Mouse (Mus musculus) C2C12 (cell line): ENCODE results near the gene Emp2. TPM values are rescaled to one million over a fixed set of nuclear protein-coding genes. Genes with fewer than 3 reads are reported as not detected.

Source experiments
- H3K27me3 ChIP-seq: one replicate; pipeline ENCODE4 v1.6.1; 2011; ENCODE audit not compliant: control insufficient read depth, insufficient read depth, insufficient read length
- H3K36me3 ChIP-seq: one replicate; pipeline ENCODE4 v1.6.1; 2011; ENCODE audit not compliant: control insufficient read depth, insufficient read depth
- H3K4me3 ChIP-seq: one replicate; pipeline ENCODE4 v1.5.1; 2011; ENCODE audit warnings: mild to moderate bottlenecking, control low read depth; ENCODE audit not compliant: poor library complexity, insufficient read depth, severe bottlenecking
- H3K79me2 ChIP-seq: one replicate; pipeline ENCODE4 v1.6.1; 2011; ENCODE audit not compliant: control insufficient read depth, insufficient read depth
- H3K79me3 ChIP-seq: one replicate; pipeline ENCODE4 v1.6.1; 2011; ENCODE audit warnings: low read depth, control low read depth
- H3ac ChIP-seq: one replicate; pipeline ENCODE3; 2011; ENCODE audit warnings: low read depth; ENCODE audit not compliant: control insufficient read depth, insufficient read length
- CEBPB ChIP-seq: IDR thresholded peaks from one replicate; pipeline ENCODE4 v1.6.1; 2011; ENCODE audit warnings: low read depth, mild to moderate bottlenecking, control low read depth, moderate library complexity
- CTCF ChIP-seq: IDR thresholded peaks from one replicate; pipeline ENCODE4 v1.5.1; 2011; ENCODE audit not compliant: control insufficient read depth, insufficient read depth, insufficient read length
- FOSL1 ChIP-seq: IDR thresholded peaks from one replicate; pipeline ENCODE4 v1.8.0; 2011; ENCODE audit warnings: mild to moderate bottlenecking, low read length; ENCODE audit not compliant: poor library complexity, insufficient read depth, severe bottlenecking
- MAX ChIP-seq: IDR thresholded peaks from one replicate; pipeline ENCODE4 v1.6.1; 2011; ENCODE audit warnings: mild to moderate bottlenecking, control low read depth
- MYOD1 ChIP-seq: IDR thresholded peaks from one replicate; pipeline ENCODE4 v1.6.1; 2011; ENCODE audit warnings: low read depth; ENCODE audit not compliant: control insufficient read depth, insufficient read length
- MYOG ChIP-seq: IDR thresholded peaks from one replicate; pipeline ENCODE4 v1.6.1; 2011; ENCODE audit not compliant: control insufficient read depth, insufficient read length; ENCODE audit errors: extremely low read depth
- USF1 ChIP-seq: IDR thresholded peaks from one replicate; pipeline ENCODE4 v1.6.1; 2011; ENCODE audit warnings: low read depth, mild to moderate bottlenecking, control low read depth, moderate library complexity
- polyA plus RNA-seq: library from polyadenylated mRNA; unstranded; fragments of >200 nt; fragmentation: generic; extraction: Trizol; gene quantifications from one replicate; pipeline ENCODE4 v1.2.1, GENCODE M21; 2012; ENCODE audit warnings: missing spikeins

Gene Emp2
- polyA plus RNA-seq, 1 experiment = 41.2 TPM

DNA sequence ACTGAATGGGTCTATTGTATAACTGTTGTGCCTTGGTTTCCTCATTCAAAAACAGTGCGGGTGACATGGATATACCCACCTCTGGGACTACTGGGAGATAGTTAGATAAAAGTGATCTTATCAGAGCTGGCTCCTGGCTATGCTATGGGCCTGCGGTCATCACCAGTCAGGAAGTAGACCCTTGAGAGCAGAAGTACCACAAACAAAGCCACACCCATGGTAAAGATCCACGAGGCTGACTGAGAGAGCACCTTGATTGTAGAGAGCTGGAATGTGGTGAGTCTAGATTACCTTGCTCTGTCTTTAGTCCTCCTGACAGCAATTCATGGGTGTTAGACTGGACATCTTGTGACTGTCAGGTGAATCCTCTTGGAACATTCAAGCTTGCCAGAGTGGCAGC lies 12.4 kb downstream of the Emp2 start:
- no peaks in the 10 kb centered on the region for H3K27me3 ChIP-seq
- H3K79me2 ChIP-seq = peaks cover 16% of the 10 kb centered on the region
- H3ac ChIP-seq = no peak overlapping the region
- H3K36me3 ChIP-seq = no peaks in the 10 kb centered on the region
- no peak overlapping the region for H3K4me3 ChIP-seq
- TF ChIP-seq FOSL1 = no peak
- H3K79me3 ChIP-seq = peaks cover 3% of the 10 kb centered on the region

DNA sequence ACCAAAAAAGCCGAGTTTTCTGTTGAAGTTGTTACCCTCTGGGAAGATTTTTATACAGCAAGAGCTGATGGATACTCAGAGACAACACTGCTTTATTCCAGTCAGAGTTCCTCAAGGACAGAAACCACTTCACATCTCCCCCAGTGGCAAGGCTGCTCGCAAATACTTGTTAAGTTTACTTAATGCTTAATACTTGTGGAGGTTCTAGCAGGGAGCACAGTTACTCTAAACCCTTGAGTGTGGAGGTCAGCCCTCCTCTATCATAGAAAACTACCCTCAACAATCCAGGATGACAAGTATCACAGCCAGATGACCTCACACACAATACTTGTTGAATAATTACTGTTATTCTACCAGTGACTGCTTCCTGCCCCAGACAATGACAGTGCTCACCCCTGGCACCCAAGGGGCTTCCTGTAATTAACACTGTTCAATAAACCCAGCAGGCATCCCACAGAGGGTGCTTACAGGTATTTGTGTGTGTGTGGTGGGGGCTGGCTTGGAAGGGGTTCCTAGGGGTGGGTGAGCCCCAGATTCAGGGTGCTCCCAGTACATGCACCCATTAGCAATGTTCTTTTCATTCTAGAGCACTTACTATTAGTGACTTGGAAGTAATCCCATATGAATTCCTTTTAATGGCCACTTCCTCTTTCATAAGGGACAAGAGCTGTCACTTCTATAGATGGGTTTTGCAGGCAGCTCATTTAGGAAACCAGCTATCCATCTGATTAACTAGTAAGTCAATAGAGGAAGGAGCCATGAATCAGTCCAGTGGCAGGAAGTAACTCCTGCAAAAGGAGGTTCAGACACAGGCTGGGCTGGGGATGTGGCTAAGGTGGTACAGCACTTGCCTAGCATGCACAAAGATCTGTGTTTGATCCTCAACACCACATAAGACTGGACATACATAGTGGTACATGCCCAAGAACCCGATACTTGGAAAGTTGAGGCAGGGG lies 13.3 kb downstream of the Emp2 start:
- TF ChIP-seq MYOG (no peak), FOSL1 (no peak), USF1 (no peak), CTCF (no peak), MAX (no peak)
- Histone ChIP-seq H3K79me2 (peaks cover 16% of the 10 kb centered on the region), H3K36me3 (no peaks in the 10 kb centered on the region), H3K27me3 (no peaks in the 10 kb centered on the region), H3ac (no peak overlapping the region), H3K4me3 (no peak overlapping the region), H3K79me3 (peaks cover 3% of the 10 kb centered on the region)

- H3K4me3 ChIP-seq = no peak overlapping the region
- H3ac ChIP-seq = no peak overlapping the region
- no peaks in the 10 kb centered on the region for H3K36me3 ChIP-seq
- peaks cover 7% of the 10 kb centered on the region for H3K79me2 ChIP-seq
- TF ChIP-seq USF1 = no peak
- no peak for TF ChIP-seq MYOG
- TF ChIP-seq MAX = no peak
- no peak for TF ChIP-seq CTCF
- TF ChIP-seq FOSL1 = no peak
- no peak for TF ChIP-seq MYOD1
- no peak for TF ChIP-seq CEBPB
- no peaks in the 10 kb centered on the region for H3K27me3 ChIP-seq
- peaks cover 3% of the 10 kb centered on the region for H3K79me3 ChIP-seq
Measured at GRCm38 (mm10) chr16:10299637-10300036, 14.1 kb downstream of the Emp2 start.

GRCm38 (mm10) chr16:10297696-10298644 lies 15.8 kb downstream of the Emp2 start:
- TF ChIP-seq MAX (no peak), MYOG (no peak), CEBPB (no peak), MYOD1 (no peak), USF1 (no peak), FOSL1 (no peak), CTCF (no peak)
- H3K36me3 ChIP-seq = no peaks in the 10 kb centered on the region

GRCm38 (mm10) chr16:10288115-10288514 lies 25.7 kb downstream of the Emp2 start:
- TF ChIP-seq MAX (no peak), CTCF (no peak), FOSL1 (no peak), MYOD1 (no peak), USF1 (no peak), MYOG (no peak), CEBPB (no peak)
- H3K79me2 ChIP-seq = no peaks in the 10 kb centered on the region
- H3K4me3 ChIP-seq = no peak overlapping the region
- no peak overlapping the region for H3ac ChIP-seq
- H3K27me3 ChIP-seq = no peaks in the 10 kb centered on the region
- peaks cover 14% of the 10 kb centered on the region for H3K36me3 ChIP-seq
- no peaks in the 10 kb centered on the region for H3K79me3 ChIP-seq

More at GRCm38 (mm10) chr16:10297696-10298644, 15.8 kb downstream of the Emp2 start:
- H3K79me3 ChIP-seq = peaks cover 3% of the 10 kb centered on the region
- H3ac ChIP-seq = no peak overlapping the region
- H3K27me3 ChIP-seq = no peaks in the 10 kb centered on the region
- peaks cover 7% of the 10 kb centered on the region for H3K79me2 ChIP-seq
- no peak overlapping the region for H3K4me3 ChIP-seq
